Mouse (Mus musculus) liver, postnatal 0 days (tissue): Measurements from ENCODE around the gene Myrfl. TPM values are rescaled to one million over a fixed set of nuclear protein-coding genes. Genes with fewer than 3 reads are reported as not detected.

Experiments
- ATAC-seq: fragments of 200-750 bp; cut with Nextera tagmentation; 2 replicates; pipeline ENCODE4 v1.8.0; 2017; ENCODE audit warnings: mild to moderate bottlenecking, moderate library complexity
- DNase-seq: peaks from one replicate; pipeline ENCODE4 v3.0.0-alpha.2; 2016
- H3K27ac ChIP-seq: fragments of 300-500 bp; sonication (generic); 2 replicates; pipeline ENCODE4 v1.5.1; 2014; ENCODE audit warnings: antibody characterized with exemption, moderate library complexity, mild to moderate bottlenecking, low read depth
- H3K27me3 ChIP-seq: fragments of 300-500 bp; sonication (generic); 2 replicates; pipeline ENCODE4 v1.6.1; 2014; ENCODE audit warnings: low read length, control low read depth, mixed read lengths; ENCODE audit not compliant: insufficient read depth
- H3K36me3 ChIP-seq: fragments of 300-500 bp; sonication (generic); replicated peaks from 2 replicates; pipeline ENCODE4 v1.6.1; 2014; ENCODE audit warnings: mild to moderate bottlenecking, control low read depth, low read length, moderate library complexity, mixed read lengths; ENCODE audit not compliant: insufficient read depth
- H3K4me1 ChIP-seq: fragments of 300-500 bp; sonication (generic); 2 replicates; pipeline ENCODE4 v1.6.1; 2014; ENCODE audit warnings: antibody characterized with exemption, mild to moderate bottlenecking, control low read depth; ENCODE audit not compliant: insufficient read depth
- H3K4me2 ChIP-seq: fragments of 300-500 bp; sonication (generic); 2 replicates; pipeline ENCODE4 v1.6.1; 2014; ENCODE audit warnings: low read depth, mild to moderate bottlenecking, low read length, moderate library complexity, mixed read lengths
- H3K4me3 ChIP-seq: fragments of 300-500 bp; sonication (generic); 2 replicates; pipeline ENCODE4 v1.5.1; 2014; ENCODE audit warnings: low read depth, low read length
- H3K9ac ChIP-seq: fragments of 300-500 bp; sonication (generic); replicated peaks from 2 replicates; pipeline ENCODE4 v1.6.1; 2014; ENCODE audit warnings: mild to moderate bottlenecking, moderate library complexity
- H3K9me3 ChIP-seq: fragments of 300-500 bp; sonication (generic); 2 replicates; pipeline ENCODE4 v1.6.1; 2016; ENCODE audit warnings: mild to moderate bottlenecking, control low read depth, low read length, mixed read lengths
- CTCF ChIP-seq: sonication (generic); IDR thresholded peaks from 2 replicates; pipeline ENCODE4 v1.5.1; 2016; ENCODE audit warnings: antibody characterized with exemption, low read depth
- EP300 ChIP-seq: IDR thresholded peaks from 2 replicates; pipeline ENCODE4 v1.6.1; 2016; ENCODE audit warnings: antibody characterized with exemption, low read depth, mild to moderate bottlenecking
- whole genome bisulfite sequencing: fragments of 180-500 bp; shearing (Covaris S2); extraction: QIAGEN DNeasy Blood & Tissue Kit; methylation state at CpG from one replicate; pipeline ENCODE4 v1.1.7; 2014; ENCODE audit not compliant: insufficient replicate concordance; 5-methylcytosine and 5-hydroxymethylcytosine counted together
- polyA plus RNA-seq: library from polyadenylated mRNA; unstranded; fragments of >200 nt; fragmentation: Nextera tagmentation; extraction: Ambion mirVana; gene quantifications from 2 replicates; pipeline ENCODE4 v1.2.1, GENCODE M21; 2015

Myrfl gene
- polyA plus RNA-seq, 1 experiment from 2014 or later, result not detected

DNA sequence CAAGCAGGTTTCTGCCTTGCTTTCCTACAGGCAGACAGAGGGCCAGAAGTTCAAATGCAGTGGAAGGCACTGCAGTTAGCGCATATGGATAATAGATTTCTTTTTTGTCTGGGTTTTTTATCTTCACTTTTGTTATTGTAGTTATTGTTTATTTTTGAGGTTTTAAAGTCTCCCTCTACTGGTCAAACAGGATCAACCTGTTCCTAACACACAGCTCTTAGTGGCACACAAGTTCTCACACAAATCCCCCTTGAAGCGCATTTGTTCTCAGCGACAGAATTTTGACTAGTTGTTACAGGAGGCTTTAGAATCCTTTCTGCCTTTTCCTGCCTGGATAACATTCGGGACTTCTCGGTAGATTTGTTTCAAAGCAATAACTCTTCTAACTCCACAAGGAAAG, 13.2 kb downstream of the Myrfl start:
- H3K27me3 ChIP-seq, result no peaks in the 10 kb centered on the region
- H3K9ac ChIP-seq, result no peak overlapping the region
- no peak overlapping the region for H3K27ac ChIP-seq
- TF ChIP-seq CTCF, result no peak
- no peak for TF ChIP-seq EP300
- DNase-seq (no peak), ATAC-seq (no peak)
- no peaks in the 10 kb centered on the region for H3K9me3 ChIP-seq
- WGBS, result 58% methylated on average over 5 of the region's 5 CpGs
- H3K4me1 ChIP-seq, result no peaks in the 10 kb centered on the region
- H3K4me3 ChIP-seq, result no peak overlapping the region
- H3K4me2 ChIP-seq, result no peak overlapping the region
- H3K36me3 ChIP-seq, result no peaks in the 10 kb centered on the region

DNA sequence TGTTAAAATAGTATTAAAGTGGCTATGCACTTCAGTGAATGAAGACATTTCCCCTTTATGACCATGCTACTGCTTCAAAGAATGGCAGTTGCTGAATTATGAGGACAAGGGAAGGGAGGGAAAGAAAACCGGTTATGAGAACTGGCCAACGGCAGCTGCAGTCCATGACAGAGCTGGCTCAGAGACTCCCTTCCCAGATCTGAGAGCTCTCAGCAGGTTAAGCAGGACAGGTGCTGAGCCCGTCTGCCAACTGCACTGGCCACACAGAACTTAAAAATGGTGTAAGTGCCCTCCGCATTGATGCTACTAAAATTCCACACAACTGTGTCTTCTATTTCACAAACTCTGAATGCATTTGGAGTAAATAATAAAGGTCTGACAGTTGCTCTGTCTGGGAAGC, 19.3 kb downstream of the Myrfl start:
- H3K4me2 ChIP-seq, result no peak overlapping the region
- 81% methylated on average over 4 of the region's 4 CpGs for WGBS
- ATAC-seq (no peak), DNase-seq (no peak)
- no peaks in the 10 kb centered on the region for H3K4me1 ChIP-seq
- H3K9ac ChIP-seq, result no peak overlapping the region
- no peak overlapping the region for H3K27ac ChIP-seq
- no peaks in the 10 kb centered on the region for H3K27me3 ChIP-seq
- TF ChIP-seq CTCF (no peak), EP300 (no peak)
- H3K36me3 ChIP-seq, result no peaks in the 10 kb centered on the region
- no peaks in the 10 kb centered on the region for H3K9me3 ChIP-seq
- no peak overlapping the region for H3K4me3 ChIP-seq

DNA sequence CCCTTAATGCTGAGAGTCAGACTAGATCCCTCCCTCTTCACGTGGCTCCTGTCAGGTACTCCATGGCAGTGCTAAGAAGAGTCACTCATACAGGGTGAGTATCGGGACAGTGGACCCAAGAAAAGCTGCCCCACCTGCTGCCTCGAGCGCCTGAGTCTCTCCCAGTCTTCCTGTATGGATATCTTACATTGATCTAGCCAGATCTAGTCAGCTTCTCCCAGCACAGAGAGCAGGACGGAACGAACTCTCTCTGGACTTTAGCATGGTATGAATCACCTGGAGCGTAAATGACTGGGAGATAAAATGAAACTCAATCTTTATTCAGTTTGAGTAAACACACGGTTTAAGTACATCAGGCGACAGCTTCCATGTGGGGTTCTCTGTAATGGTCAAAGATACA, 22.2 kb downstream of the Myrfl start:
- DNase-seq (no peak), ATAC-seq (no peak)
- 67% methylated on average over 9 of the region's 9 CpGs for WGBS
- Histone ChIP-seq H3K9ac (no peak overlapping the region), H3K27ac (no peak overlapping the region), H3K36me3 (no peaks in the 10 kb centered on the region), H3K4me2 (no peak overlapping the region), H3K9me3 (no peaks in the 10 kb centered on the region), H3K27me3 (no peaks in the 10 kb centered on the region), H3K4me3 (no peak overlapping the region), H3K4me1 (no peaks in the 10 kb centered on the region)
- no peak for TF ChIP-seq EP300
- no peak for TF ChIP-seq CTCF

DNA sequence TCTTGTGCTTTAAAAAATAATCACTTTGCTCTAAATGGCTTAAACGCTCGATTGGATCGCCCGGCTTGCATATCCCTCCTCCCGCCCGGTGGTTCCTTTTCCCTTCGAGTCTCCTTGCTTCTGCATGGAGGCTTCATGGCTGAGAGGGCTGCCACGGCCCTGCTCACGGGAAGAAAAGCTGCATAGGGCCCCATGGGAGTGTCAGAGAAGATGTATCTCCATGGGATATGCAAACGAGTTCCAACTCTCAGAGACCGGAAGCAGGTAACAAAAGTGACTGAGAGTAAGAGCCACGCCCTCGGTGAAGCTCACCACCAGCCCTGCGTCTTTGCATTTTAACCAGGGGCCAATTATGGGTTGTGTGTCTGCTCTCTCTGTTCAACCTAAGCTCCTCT, 24.7 kb downstream of the Myrfl start:
- TF ChIP-seq EP300, result no peak
- 74% methylated on average over 14 of the region's 14 CpGs for WGBS
- Histone ChIP-seq H3K27ac (no peak overlapping the region), H3K4me2 (no peak overlapping the region), H3K4me1 (no peaks in the 10 kb centered on the region), H3K27me3 (no peaks in the 10 kb centered on the region), H3K36me3 (no peaks in the 10 kb centered on the region), H3K9ac (no peak overlapping the region), H3K9me3 (no peaks in the 10 kb centered on the region), H3K4me3 (no peak overlapping the region)
- ATAC-seq (no peak), DNase-seq (no peak)

DNA sequence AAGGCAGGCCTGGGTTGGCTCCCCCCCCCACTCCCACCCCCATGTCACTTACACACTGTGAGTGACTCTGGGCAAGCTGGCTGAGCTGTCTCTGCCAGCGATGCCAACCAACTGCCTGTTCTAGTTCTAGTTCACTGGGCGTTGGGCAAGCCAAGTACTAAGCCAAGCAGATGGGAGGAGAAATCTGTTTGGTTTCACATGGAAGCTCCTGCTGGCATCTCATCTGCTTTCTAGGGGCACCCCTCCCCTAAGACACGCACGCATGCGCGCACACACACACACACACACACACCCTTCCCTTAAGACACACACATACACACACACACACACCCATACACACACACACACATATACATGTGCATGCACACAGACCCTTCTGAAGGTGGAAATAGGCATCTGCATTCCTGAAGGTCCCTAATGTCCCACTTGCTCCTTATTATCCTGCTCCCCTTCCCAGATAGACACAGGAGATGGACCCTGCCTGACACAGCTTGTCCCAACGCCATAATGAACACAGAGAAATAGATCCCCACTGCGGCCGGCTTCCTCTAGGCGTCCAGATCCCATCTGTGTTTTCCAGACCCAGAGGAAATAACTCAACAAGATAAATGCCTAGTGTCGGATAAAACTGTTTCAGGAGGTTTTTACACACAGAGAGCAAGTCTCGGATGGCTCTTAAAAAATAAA, 25.2 kb downstream of the Myrfl start:
- H3K9me3 ChIP-seq, result no peaks in the 10 kb centered on the region
- no peaks in the 10 kb centered on the region for H3K27me3 ChIP-seq
- H3K4me1 ChIP-seq, result no peaks in the 10 kb centered on the region
- no peaks in the 10 kb centered on the region for H3K36me3 ChIP-seq
- H3K4me2 ChIP-seq, result no peak overlapping the region
- no peak overlapping the region for H3K27ac ChIP-seq
- WGBS, result 76% methylated on average over 12 of the region's 12 CpGs
- no peak overlapping the region for H3K4me3 ChIP-seq
- no peak for DNase-seq
- no peak for TF ChIP-seq EP300
- TF ChIP-seq CTCF, result no peak
- H3K9ac ChIP-seq, result no peak overlapping the region
- no peak for ATAC-seq

DNA sequence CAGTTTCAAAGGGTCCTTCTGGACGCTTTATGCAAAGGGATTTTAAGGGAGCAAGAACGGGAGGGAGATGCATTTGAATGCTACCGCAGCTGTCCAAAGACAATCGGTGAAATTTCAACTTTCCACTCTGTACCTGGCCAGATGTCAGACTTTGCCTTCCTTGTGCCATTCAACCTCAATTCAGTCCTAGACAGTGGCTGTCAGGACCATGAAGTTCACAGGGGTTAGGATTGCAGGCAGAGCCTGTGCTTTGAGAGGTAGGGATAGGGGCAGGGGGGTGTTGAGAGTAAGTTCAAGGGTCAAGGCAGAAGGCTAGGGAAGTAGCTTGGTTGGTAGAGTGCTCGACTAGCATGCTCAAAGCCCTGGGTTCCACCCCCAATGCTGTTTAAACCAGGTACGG, 25.9 kb downstream of the Myrfl start:
- Histone ChIP-seq H3K27ac (no peak overlapping the region), H3K9me3 (no peaks in the 10 kb centered on the region), H3K4me3 (no peak overlapping the region), H3K36me3 (no peaks in the 10 kb centered on the region), H3K9ac (no peak overlapping the region), H3K27me3 (no peaks in the 10 kb centered on the region), H3K4me2 (no peak overlapping the region), H3K4me1 (no peaks in the 10 kb centered on the region)
- no peak for ATAC-seq
- no peak for DNase-seq
- TF ChIP-seq EP300 (no peak), CTCF (no peak)
- 83% methylated on average over 6 of the region's 6 CpGs for WGBS
